Mouse (Mus musculus) liver, embryonic 14.5 days (tissue): Measurements from ENCODE around the gene Xpnpep1.

Experiments
- CTCF ChIP-seq: IDR thresholded peaks from 2 replicates; pipeline ENCODE4 v1.5.1; 2016; ENCODE audit warnings: antibody characterized with exemption, low read depth, control low read depth
- EP300 ChIP-seq: IDR thresholded peaks from 2 replicates; pipeline ENCODE4 v1.6.1; 2016; ENCODE audit warnings: antibody characterized with exemption, low read depth

- TF ChIP-seq EP300 (no peak), CTCF (no peak)
Measured at GRCm38 (mm10) chr19:52991924-52992323, 48.1 kb downstream of the Xpnpep1 start.
